Mouse (Mus musculus): ENCODE results near the gene Rab44.

The Rab44 gene

GRCm38 (mm10) chr17:29195579-29195978 is 81.6 kb downstream of the Rab44 start:
- in situ Hi-C loops (cut with MboI, MseI), result no loop called here
